Mouse (Mus musculus) lung, postnatal 10 days (tissue): ENCODE data around the gene Cox4i2.
A peak's percentile ranks its signal among the peaks of the same experiment; 100 is the strongest.

ENCODE experiments used
- DNase-seq: peaks from one replicate; pipeline ENCODE4 v3.0.0; 2021

Gene Cox4i2

DNA sequence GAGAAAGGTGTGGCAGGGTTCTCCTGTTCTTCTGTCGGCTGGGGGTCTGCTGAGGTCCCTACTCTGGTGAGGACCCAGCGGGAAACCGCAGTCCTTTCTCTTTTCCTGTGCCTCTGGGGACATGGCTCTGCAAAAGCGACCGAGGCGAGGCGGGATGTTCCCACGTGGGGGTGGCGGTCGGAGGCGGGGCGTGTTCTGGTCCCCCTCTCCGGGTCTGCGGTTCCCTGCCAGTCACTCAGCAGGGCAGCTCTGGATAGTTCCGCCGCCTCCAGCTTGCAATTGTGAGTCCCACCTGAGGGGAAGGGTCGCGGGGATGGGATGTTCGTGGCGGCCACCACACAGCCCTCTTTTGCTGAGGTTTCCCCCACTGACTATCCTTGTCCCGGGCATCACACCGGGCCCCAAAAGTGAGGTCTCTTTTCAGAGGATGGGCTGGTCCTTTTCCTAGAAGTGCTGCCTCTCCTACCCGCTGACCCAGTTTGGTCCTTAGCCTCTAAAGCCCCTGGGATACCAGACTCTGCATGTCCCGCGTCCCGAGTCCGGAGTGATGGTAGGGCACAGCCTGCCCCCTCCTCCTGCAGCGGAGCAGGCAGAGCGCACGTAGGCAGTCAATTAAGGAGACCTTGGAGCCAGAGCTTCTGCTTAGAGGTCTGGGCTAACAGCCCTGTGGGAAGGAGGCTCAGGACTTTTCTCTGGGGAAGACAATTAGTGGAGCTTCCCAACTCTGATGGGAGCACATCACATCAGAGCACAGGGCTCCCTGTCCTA, at the start of gene Cox4i2:
Gene Cox4i2 (plus strand): TSS at position 230 of the 768 bp plus-strand sequence.
- peak; percentile 74 for DNase-seq

GRCm38 (mm10) chr2:152704256-152704605, 49.7 kb upstream of the Cox4i2 start:
- DNase-seq: no peak

- no peak for DNase-seq
Measured at GRCm38 (mm10) chr2:152704811-152705370, 49.1 kb upstream of the Cox4i2 start.

DNA sequence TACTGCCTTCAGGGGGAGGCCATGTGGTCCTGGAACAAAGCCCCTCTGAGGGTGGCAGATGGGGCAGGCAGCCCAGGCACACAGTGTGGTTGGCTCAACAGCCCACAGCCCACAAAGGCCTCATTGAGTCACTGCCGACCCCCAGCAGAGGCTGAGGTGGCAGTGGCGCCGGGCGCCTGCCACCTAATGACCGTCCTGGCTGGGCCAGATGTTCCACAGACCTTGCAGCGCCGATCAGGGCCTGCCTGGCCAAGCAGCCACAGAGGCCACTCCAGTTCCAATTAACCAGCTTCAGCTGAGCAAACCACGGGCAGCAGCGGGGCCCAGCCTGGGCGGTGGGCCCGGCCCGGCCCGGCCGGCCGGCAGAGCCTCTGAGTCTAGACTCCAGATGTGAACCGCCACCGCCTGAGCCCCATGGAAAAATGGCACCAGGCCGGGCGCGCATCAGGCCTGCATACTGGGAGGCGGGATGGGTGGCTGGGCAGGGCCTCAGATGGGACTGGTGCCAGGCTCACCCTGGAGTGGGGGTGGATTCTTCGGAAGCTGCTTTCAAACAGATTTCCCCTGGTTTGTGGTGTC, 47.9 kb upstream of the Cox4i2 start:
- peak; percentile 92 for DNase-seq

DNA sequence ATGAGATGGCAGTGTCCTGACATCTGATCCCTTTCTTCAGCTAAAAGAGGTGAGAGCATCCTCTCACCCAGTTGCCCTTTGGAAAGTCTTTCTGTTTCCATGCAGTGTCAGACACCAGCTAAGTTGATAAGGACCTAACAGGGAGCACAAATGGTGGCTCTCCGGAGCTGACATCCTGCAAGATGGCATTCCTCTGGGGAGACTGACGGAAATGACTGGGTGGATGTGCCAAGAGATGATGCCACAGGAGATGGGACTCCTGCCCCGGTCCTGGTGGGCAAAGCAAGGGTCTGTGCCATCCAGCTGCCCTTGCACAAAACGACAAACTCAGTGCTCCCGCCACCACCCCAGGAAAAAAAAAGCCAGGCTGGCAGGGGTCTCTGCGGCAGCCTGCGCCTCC, 46.8 kb upstream of the Cox4i2 start:
- no peak for DNase-seq

GRCm38 (mm10) chr2:152707627-152708026, 46.3 kb upstream of the Cox4i2 start:
- DNase-seq: peak; percentile 98

GRCm38 (mm10) chr2:152709066-152709465, 44.9 kb upstream of the Cox4i2 start:
- DNase-seq: no peak

- no peak for DNase-seq
Measured at GRCm38 (mm10) chr2:152716241-152716772, 37.7 kb upstream of the Cox4i2 start.

GRCm38 (mm10) chr2:152717652-152718051, 36.3 kb upstream of the Cox4i2 start:
- DNase-seq: no peak

GRCm38 (mm10) chr2:152718076-152718475, 35.9 kb upstream of the Cox4i2 start:
- no peak for DNase-seq

DNA sequence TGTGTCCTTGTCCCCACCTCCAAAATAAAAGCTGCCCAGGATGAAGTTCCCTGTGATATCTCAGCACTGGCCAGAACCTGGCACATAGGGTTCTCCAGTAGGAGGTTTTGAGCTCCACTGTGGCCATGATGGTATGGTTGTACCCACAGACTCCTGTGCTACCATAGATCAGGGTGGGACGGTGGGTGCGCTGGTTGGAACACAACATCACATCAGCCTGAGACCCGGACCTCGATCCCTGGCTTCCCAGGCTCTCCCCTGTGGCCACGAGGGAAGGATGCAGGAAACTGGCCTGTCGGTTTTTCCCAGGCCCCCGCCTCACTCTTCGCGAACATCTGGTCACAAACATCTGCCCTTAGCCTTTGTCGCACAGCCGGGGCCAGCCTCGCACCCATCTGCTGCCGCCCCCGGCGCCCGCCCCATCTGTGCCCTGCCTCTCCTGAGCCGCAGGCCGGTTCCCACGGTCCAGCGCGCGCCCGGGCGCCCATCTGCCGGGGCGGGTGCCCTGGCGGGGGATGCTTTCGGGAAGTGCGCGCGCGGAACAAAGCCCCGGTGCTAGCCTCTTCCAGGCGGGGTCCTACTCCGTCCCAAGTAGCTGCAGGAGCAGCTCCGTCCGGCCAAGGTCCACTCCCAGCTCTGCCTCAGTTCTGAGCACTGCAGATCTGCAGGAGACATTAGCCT, 30.2 kb upstream of the Cox4i2 start:
- DNase-seq: peak; percentile 86

GRCm38 (mm10) chr2:152724332-152724723, 29.6 kb upstream of the Cox4i2 start:
- no peak for DNase-seq

DNA sequence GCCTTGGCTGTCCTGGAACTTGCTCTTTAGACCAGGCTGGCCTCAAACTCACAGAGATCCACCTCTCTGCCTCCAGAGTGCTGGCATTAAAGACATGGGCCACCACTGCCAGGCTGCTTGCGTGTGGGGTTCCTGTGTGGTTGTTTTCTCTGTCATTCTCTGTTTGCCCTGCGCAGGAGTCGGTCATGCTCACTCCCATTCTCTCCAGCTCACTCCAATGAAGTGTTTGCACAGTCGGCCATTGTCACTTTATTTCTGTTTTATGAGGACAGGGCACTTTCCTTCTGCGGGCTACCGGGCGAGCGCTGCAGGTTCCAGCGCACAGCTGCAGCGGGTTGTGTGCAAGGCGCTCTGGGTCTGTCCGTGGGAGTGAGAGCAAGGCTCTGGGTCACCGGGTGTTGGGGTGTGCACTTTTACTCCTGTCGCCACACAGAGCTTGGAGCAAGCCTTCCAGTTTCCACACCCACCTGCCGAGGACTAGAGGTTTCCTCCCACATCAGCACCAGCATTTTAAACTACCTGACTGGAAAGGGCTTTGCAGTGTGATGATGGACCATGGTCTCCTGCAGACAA, 28.7 kb upstream of the Cox4i2 start:
- DNase-seq: no peak

- no peak for DNase-seq
Measured at GRCm38 (mm10) chr2:152726213-152726612, 27.8 kb upstream of the Cox4i2 start.

- DNase-seq: no peak
Measured at GRCm38 (mm10) chr2:152726751-152727335, 27.1 kb upstream of the Cox4i2 start.

DNA sequence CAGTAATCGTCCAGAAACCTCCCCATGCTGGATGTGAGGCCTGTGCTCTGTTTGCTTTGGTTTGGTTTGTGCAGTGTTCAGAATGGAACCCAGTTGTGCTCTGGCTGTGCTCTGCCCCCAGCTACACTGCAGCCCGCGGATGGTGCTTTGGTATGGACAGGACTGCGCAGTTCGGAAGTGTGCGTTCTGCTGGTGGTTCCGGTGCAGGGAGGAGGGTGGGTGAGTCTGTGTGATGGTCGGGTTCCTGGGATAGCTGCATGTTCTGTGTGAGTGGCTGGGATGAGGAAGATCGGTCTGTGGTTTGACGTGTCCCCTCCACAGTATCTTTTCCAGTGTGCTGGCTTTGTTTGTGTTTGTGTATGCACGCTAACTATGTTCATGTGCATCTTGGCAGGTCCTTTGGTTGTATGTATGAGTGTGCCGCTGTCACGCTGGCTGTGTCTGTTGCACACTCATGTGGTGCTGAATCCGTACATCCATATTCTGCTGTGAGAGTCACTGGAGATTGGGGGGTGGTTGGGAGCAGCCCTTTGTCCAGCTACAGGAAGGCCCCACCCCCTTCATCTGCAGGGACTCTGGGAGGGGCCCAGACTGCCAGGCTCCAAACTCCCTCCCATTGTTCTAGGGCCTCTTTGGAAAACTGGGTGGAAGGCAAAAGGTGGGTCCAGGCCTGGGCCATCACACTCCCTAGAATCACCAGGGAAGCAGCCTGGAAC, 26.0 kb upstream of the Cox4i2 start:
- DNase-seq: peak; percentile 82

DNA sequence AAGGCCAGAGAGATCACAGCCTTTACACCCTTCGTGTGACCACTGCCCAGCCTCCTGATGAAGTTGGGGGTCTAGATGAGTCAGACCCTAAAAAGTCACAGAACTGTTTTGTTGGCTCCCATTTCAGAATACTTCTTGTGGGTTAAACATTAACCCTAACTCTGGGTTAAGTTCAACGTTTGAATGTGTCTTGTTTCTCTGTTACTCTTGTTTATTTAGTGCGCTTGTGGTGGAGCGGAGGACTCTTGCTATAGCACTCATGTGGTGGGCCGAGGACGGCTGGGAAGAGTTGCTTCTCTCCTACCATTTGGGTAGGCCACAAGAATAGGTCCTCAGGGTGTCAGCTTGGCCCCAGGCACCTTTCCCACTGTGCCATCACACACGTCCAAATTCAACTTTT, 25.4 kb upstream of the Cox4i2 start:
- DNase-seq: no peak

DNA sequence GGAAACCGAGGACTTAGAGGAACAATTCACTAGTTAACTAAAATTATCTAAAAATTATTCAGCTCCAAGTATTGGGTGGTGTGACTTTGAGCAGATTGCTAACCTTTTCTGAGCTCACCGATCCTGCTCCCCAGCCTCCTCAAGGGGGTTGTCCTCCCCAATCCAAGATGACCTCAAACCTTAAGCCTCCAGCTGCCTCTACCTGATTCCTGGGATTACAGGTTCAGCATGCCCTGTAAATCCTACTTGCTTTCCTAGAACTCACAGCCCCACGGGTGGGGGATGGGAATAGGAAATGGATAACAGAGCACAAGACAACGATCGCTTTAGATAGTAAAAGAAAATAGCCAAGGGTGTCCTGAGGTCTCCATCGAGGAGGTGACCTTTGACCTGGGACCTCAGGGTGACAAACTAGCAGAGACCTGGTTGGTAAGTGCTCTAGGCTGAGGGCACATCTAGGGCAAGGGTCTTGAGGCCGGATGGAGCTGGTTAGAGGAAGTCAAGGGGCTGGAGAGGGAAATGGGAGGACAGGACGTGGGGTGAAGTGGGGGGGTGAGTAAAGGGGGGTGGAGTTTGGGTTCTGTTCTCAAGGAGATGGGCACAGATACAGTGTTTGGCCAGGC, 24.8 kb upstream of the Cox4i2 start:
- no peak for DNase-seq

- DNase-seq: peak; percentile 80
Measured at GRCm38 (mm10) chr2:152729636-152730020, 24.3 kb upstream of the Cox4i2 start.

- DNase-seq: no peak
Measured at GRCm38 (mm10) chr2:152733201-152733600, 20.8 kb upstream of the Cox4i2 start.

DNA sequence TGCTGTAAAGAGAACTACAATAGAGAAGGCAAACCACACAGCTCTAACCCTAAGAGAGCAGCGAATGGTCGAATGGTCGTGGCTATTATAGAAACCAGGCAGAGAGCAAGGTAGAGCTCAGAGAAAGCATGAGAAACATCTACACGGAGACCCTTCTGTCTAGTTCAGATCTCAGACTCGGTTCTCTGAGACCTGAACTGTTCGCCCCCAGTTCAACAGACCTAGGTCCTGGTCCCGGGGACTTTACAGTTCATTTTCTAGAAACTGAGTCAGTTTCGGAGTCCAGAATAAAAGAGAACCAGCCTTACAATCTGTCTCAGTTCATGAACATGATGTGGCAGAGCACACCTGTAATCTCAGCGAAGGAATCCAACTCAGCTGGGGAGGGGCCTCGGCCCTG, 19.5 kb upstream of the Cox4i2 start:
- DNase-seq: no peak

DNA sequence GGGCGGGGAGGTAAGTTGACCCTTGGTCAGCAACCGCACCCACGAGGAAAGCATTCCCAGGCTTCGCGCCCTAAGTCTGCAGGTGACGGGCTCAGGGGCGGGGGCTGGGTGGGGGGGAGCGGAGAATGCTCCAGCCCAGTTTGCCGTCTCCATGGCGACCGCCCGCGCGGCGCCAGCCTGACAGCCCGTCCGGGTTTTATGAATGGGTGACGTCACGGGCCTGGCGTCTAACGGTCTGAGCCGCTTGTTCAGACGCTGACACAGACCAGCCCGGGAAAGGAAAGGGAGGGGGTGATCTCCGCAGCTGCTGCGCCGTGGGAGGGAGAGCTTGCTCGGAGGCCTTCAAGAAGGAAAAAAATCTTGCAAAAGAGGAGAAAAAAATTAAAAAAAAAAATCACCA, 19.0 kb upstream of the Cox4i2 start:
- peak; percentile 98 for DNase-seq
